Mouse (Mus musculus) effector memory CD4-positive, alpha-beta T cell, adult 7 months (primary cell): ENCODE results near the gene Frmpd1. TPM values are rescaled to one million over a fixed set of nuclear protein-coding genes. Genes with fewer than 3 reads are reported as not detected.

Experiments
- polyA plus RNA-seq: library from polyadenylated mRNA; unstranded; fragments of 100-300 nt; shearing (Covaris generic); gene quantifications from one replicate; pipeline ENCODE4 v1.2.1, GENCODE M21; 2017

Frmpd1 gene
- 0.07 TPM for polyA plus RNA-seq

DNA sequence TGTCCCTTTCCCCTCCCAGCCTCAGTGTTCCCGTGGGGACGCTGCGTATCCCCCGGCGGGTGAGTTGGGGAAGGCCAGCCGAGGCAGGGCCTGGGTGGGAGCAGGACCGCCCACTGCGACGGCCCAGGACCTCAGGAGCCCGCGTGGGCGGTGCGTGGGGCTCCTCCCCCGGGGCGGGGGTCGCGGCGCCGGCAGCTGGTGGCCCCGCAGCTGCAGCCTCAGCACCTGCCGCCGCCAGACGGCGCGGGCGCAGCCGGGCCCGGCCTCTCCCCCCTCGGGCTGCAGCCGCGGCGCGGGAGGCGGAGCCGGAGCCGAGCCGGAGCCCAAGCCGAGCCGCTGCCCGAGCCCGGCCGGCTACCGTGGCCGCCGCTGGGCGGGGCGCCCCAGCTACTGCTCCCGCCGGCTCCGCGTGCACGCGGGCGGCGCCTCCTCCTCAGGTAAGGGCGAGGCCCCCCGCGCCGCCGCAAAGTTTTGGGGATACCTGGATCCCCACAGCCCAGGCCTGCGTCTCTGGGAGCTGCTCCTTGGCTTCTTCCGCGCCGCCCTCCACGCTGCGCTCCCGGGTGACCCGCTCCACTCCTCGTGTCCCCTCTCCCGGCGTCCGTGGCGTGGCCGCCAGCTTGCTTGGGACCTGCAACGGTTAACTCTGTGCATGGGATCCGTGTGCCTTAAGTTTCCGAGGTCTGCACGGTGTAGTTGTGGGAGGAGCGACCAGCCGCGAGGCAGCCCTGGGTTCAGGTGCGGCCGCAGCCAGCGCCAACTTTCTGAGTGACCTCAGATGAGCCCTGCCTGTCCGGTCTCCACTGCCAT, at the start of gene Frmpd1:
Frmpd1 (plus strand) TSS at position 355 of the 810 bp plus-strand sequence.

DNA sequence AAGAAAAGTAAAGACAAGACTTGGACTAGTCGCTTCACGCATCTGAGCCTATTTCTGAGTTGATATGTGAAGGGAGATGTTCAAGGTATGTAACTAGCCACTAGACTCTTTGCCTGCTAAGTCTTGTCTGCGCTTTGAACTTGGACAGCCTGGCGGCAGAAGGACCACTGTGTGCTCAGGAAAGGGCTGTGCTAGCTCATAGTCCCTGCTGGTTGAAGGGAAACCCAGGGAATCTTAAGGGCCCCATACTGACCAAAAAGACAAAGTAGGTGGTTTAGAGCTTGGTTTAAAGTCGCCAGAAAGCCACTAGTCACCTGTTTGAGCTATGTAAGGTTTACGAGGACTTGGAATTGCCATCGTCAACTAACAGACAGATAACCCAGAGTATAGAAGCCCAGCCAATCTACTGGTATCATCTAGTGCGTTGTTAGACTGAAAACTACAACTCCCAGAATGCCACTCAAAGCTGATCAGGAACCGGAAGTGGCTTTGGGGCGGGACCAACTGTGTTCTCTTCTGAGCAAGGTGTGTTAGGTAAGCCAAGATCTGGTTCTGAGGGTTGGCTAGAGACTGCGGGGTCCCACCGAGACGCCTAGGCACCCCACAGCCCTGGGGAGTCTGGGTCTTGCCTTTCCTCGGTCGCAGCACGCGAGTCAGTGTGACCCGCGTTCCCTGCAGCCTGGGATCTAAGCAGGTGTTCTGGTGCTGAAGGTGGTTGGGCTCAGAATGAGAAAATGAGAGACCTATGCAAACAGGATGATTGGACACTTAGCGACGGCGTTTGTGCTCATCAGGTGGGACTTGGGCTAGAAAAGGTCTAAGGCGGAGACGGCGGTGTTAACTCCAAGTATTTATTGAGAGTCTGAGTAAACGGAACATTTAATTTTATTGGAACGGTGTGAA, 112.2 kb downstream of the Frmpd1 start, which contains the start of gene Trmt10b:
Trmt10b (plus strand) TSS at position 466 of the 903 bp plus-strand sequence.

Other genes with a start within 250 kb of the Frmpd1 start
- 14.2 TPM for gene Grhpr, start 203.5 kb upstream of the Frmpd1 start, polyA plus RNA-seq
- 6.4 TPM for gene Zbtb5, start 172.5 kb upstream of the Frmpd1 start, polyA plus RNA-seq
- 32.8 TPM for gene Polr1e, start 166.3 kb upstream of the Frmpd1 start, polyA plus RNA-seq
- gene Fbxo10, start 100.3 kb upstream of the Frmpd1 start, polyA plus RNA-seq: 1.8 TPM
- gene Tomm5, start 76.8 kb upstream of the Frmpd1 start, polyA plus RNA-seq: 73.6 TPM
- 10.0 TPM for gene Trmt10b, start 112.3 kb downstream of the Frmpd1 start, polyA plus RNA-seq
- gene Dcaf10, start 157.2 kb downstream of the Frmpd1 start, polyA plus RNA-seq: 23.7 TPM
- gene Exosc3, start 157.9 kb downstream of the Frmpd1 start, polyA plus RNA-seq: 93.9 TPM
- 36.6 TPM for gene Slc25a51, start 223.9 kb downstream of the Frmpd1 start, polyA plus RNA-seq